Mouse (Mus musculus) bone marrow, adult 2 months (tissue): ENCODE data around the gene Pfdn2. TPM values are rescaled to one million over a fixed set of nuclear protein-coding genes. Genes with fewer than 3 reads are reported as not detected.

Experiments used
- H3K27ac ChIP-seq: fragments of 200-500 bp; 2 replicates; pipeline ENCODE4 v1.5.1; 2012; ENCODE audit warnings: low read depth, mild to moderate bottlenecking, control low read depth, inconsistent platforms, low read length; ENCODE audit not compliant: control insufficient read depth, poor library complexity, insufficient read depth
- H3K4me1 ChIP-seq: fragments of 200-500 bp; 2 replicates; pipeline ENCODE4 v1.6.1; 2011; ENCODE audit warnings: low read length; ENCODE audit not compliant: control insufficient read depth, insufficient read depth
- H3K4me3 ChIP-seq: fragments of 200-500 bp; replicated peaks from 2 replicates; pipeline ENCODE3; 2011; ENCODE audit warnings: mild to moderate bottlenecking, low read depth, low read length, control low read depth; ENCODE audit not compliant: control insufficient read depth
- CTCF ChIP-seq: fragments of 200-500 bp; IDR thresholded peaks from 2 replicates; pipeline ENCODE4 v1.5.1; 2011; ENCODE audit warnings: low read length, control low read depth; ENCODE audit not compliant: control insufficient read depth, insufficient read depth
- POLR2A ChIP-seq: fragments of 200-500 bp; IDR thresholded peaks from 2 replicates; pipeline ENCODE4 v1.6.1; 2011; ENCODE audit warnings: low read depth, mild to moderate bottlenecking, control low read depth, low read length, borderline replicate concordance; ENCODE audit not compliant: control insufficient read depth
- WGBS: fragments of 180-500 bp; shearing (Covaris S2); methylation state at CpG from one replicate; pipeline ENCODE4 v1.1.7; 2018; 5-methylcytosine and 5-hydroxymethylcytosine counted together
- polyA plus RNA-seq: library from polyadenylated mRNA; stranded (reverse); fragments of >200 nt; gene quantifications from 2 replicates; pipeline ENCODE4 v1.2.4, GENCODE M21; 2011; ENCODE audit warnings: low replicate concordance; ENCODE audit not compliant: missing spikeins, insufficient read depth, insufficient read length

Gene Pfdn2
- polyA plus RNA-seq, 1 experiment: 94.4 TPM

DNA sequence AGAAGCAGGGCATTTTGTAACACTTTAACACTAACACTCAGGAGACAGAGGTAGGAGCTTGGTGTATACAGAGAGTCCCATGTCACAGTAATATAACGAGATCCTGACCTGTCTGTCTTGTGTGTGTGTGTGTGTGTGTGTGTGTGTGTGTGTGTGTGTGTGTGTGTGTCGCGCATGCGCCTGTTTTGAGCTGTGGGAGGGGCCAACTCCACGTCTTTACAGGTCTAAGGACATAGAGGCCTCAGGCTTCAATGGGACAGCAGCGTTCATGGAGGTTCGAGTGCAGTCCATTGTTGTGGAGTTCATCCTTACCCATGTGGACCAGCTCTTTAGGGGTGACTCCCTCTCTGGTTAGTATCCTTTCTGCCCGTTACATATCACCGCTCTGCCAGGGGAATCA lies 57.5 kb downstream of the Pfdn2 start:
- TF ChIP-seq POLR2A (no peak), CTCF (no peak)
- Histone ChIP-seq H3K27ac (no peak overlapping the region), H3K4me1 (no peaks in the 10 kb centered on the region; the same call in none of the 2 replicates), H3K4me3 (no peak overlapping the region)
- 80% methylated on average over 9 of the region's 9 CpGs for WGBS

DNA sequence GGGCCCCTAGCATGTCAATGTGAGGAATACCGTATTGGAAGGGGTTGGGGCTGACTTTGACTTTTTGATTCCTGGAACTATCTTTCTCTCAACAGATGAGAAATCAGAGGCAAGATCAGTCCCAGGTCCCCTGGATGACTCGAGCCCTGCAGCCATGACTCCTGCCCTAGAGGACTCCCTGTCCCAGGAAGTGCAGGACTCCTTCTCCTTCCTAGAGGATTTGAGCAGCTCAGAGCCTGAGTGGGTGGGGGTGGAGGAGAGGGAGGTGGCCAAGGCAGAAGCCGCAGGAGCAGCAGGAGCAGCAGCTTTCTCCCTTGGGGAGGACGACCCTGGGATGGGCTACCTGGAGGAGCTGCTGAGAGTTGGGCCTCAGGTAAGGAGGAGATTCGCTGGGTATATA lies 61.8 kb downstream of the Pfdn2 start:
- no peaks in the 10 kb centered on the region for H3K4me1 ChIP-seq

More for the DNA sequence above, 61.8 kb downstream of the Pfdn2 start:
- TF ChIP-seq POLR2A (no peak), CTCF (no peak)
- no peak overlapping the region for H3K27ac ChIP-seq
- WGBS: 80% methylated on average over 5 of the region's 5 CpGs
- H3K4me3 ChIP-seq: no peak overlapping the region

Other genes starting within 250 kb of the Pfdn2 start
- not detected in 2 replicates for gene Cfap126, start 231.8 kb upstream of the Pfdn2 start, polyA plus RNA-seq
- 63.6 and 72.1 TPM in 2 replicates for gene Sdhc, start 195.1 kb upstream of the Pfdn2 start, polyA plus RNA-seq
- gene Mpz, start 195.0 kb upstream of the Pfdn2 start, polyA plus RNA-seq: not detected in 2 replicates
- 4.3 and 5.1 TPM in 2 replicates for gene Pcp4l1, start 149.4 kb upstream of the Pfdn2 start, polyA plus RNA-seq
- gene Nr1i3, start 131.7 kb upstream of the Pfdn2 start, polyA plus RNA-seq: 0.80 and 1.0 TPM in 2 replicates
- gene Tomm40l, start 123.2 kb upstream of the Pfdn2 start, polyA plus RNA-seq: 10.8 and 20.1 TPM in 2 replicates
- 66.3 and 203 TPM in 2 replicates for gene Apoa2, start 120.6 kb upstream of the Pfdn2 start, polyA plus RNA-seq
- gene Fcer1g, start 111.3 kb upstream of the Pfdn2 start, polyA plus RNA-seq: 102 and 317 TPM in 2 replicates
- gene Adamts4, start 95.2 kb upstream of the Pfdn2 start, polyA plus RNA-seq: 0.25 TPM in 1 of 2 replicates, not detected in the other
- gene Ndufs2, start 94.3 kb upstream of the Pfdn2 start, polyA plus RNA-seq: 109 and 134 TPM in 2 replicates
- 29.8 and 67.5 TPM in 2 replicates for gene B4galt3, start 75.3 kb upstream of the Pfdn2 start, polyA plus RNA-seq
- 197 and 282 TPM in 2 replicates for gene Ppox, start 64.5 kb upstream of the Pfdn2 start, polyA plus RNA-seq
- gene Usp21, start 57.7 kb upstream of the Pfdn2 start, polyA plus RNA-seq: 39.1 and 60.0 TPM in 2 replicates
- gene Ufc1, start 50.6 kb upstream of the Pfdn2 start, polyA plus RNA-seq: 34.0 and 84.2 TPM in 2 replicates
- gene Dedd, start 16.5 kb upstream of the Pfdn2 start, polyA plus RNA-seq: 31.6 and 49.7 TPM in 2 replicates
- gene Nit1, start within 50 bp of the Pfdn2 start, polyA plus RNA-seq: 16.0 and 18.8 TPM in 2 replicates
- gene Klhdc9, start 15.1 kb downstream of the Pfdn2 start, polyA plus RNA-seq: 1.3 TPM in 1 of 2 replicates, not detected in the other
- gene Nectin4, start 24.4 kb downstream of the Pfdn2 start, polyA plus RNA-seq: 0.27 and 1.1 TPM in 2 replicates
- 36.8 and 72.9 TPM in 2 replicates for gene Arhgap30, start 43.3 kb downstream of the Pfdn2 start, polyA plus RNA-seq
- 48.6 and 92.2 TPM in 2 replicates for gene Usf1, start 65.6 kb downstream of the Pfdn2 start, polyA plus RNA-seq
- 8.7 and 19.3 TPM in 2 replicates for gene Tstd1, start 73.2 kb downstream of the Pfdn2 start, polyA plus RNA-seq
- 13.2 and 21.5 TPM in 2 replicates for gene F11r, start 91.9 kb downstream of the Pfdn2 start, polyA plus RNA-seq
- gene Alyref2, start 157.8 kb downstream of the Pfdn2 start, polyA plus RNA-seq: 4.5 and 8.7 TPM in 2 replicates
- not detected in 2 replicates for gene Itln1, start 189.6 kb downstream of the Pfdn2 start, polyA plus RNA-seq
- 1.9 and 4.0 TPM in 2 replicates for gene Cd244a, start 213.5 kb downstream of the Pfdn2 start, polyA plus RNA-seq